Mouse (Mus musculus): ENCODE results near the gene A930018P22Rik. TPM values are rescaled to one million over a fixed set of nuclear protein-coding genes. Genes with fewer than 3 reads are reported as not detected.
"Not testable (repeated sequence)": the region's sequence is repeated elsewhere in the genome, so short reads cannot be mapped to it uniquely, and the experiment has no call there.

Gene A930018P22Rik
- polyA plus RNA-seq (2014; fragmentation: Nextera tagmentation; extraction: Ambion mirVana), result not detected in 2 replicates

GRCm38 (mm10) chr2:104122505-104123378, at the start of gene A930018P22Rik:
TSS of gene A930018P22Rik (plus strand) at chr2:104122769.
- H3K27ac ChIP-seq (ENCODE audit: low read depth, low read length), result no peak within 1 kb of the TSS
- H3K9ac ChIP-seq (ENCODE audit: low read length), result peak within 1 kb of the TSS; percentile 72
- peak; percentile 94 for DNase-seq (ENCODE audit: low spot score)
- no peaks in the 10 kb centered on the region for H3K9me3 ChIP-seq (replicated peaks; ENCODE audit: control insufficient read depth, low read length)
- WGBS, result under 1% methylated on average over 64 of the region's 74 CpGs
- H3K4me1 ChIP-seq (ENCODE audit: control insufficient read depth, insufficient read depth, low read length), result no peaks in the 10 kb centered on the region
- peak within 1 kb of the TSS; percentile 68 for H3K4me3 ChIP-seq (ENCODE audit: low read depth, low read length)
- H3K36me3 ChIP-seq (ENCODE audit: control insufficient read depth, insufficient read depth, low read length), result no peaks in the 10 kb centered on the region
- peak within 1 kb of the TSS; percentile 92 for H3K4me2 ChIP-seq (ENCODE audit: low read length)
- no peaks in the 10 kb centered on the region for H3K27me3 ChIP-seq (replicated peaks; ENCODE audit: control insufficient read depth, insufficient read depth, low read length)
- peak; percentile 97 for ATAC-seq

- H3K4me3 ChIP-seq (ENCODE audit: low read depth, low read length); H3K4me1 ChIP-seq (ENCODE audit: control insufficient read depth, insufficient read depth, low read length); DNase-seq (ENCODE audit: low spot score); H3K27me3 ChIP-seq (replicated peaks; ENCODE audit: control insufficient read depth, insufficient read depth, low read length); H3K9me3 ChIP-seq (replicated peaks; ENCODE audit: control insufficient read depth, low read length); H3K27ac ChIP-seq (ENCODE audit: low read depth, low read length); H3K36me3 ChIP-seq (ENCODE audit: control insufficient read depth, insufficient read depth, low read length); ATAC-seq; H3K4me2 ChIP-seq (ENCODE audit: low read length); H3K9ac ChIP-seq (ENCODE audit: low read length): not testable (repeated sequence)
- 81% methylated on average over 5 of the region's 5 CpGs for WGBS
Measured at GRCm38 (mm10) chr2:104078285-104078684, 44.3 kb upstream of the A930018P22Rik start.

- not testable (repeated sequence) for H3K27ac ChIP-seq (ENCODE audit: low read depth, low read length); H3K4me2 ChIP-seq (ENCODE audit: low read length); H3K9me3 ChIP-seq (replicated peaks; ENCODE audit: control insufficient read depth, low read length); H3K27me3 ChIP-seq (replicated peaks; ENCODE audit: control insufficient read depth, insufficient read depth, low read length); DNase-seq (ENCODE audit: low spot score); H3K9ac ChIP-seq (ENCODE audit: low read length); H3K4me3 ChIP-seq (ENCODE audit: low read depth, low read length); H3K4me1 ChIP-seq (ENCODE audit: control insufficient read depth, insufficient read depth, low read length); ATAC-seq; H3K36me3 ChIP-seq (ENCODE audit: control insufficient read depth, insufficient read depth, low read length)
- WGBS, result no CpG with 5 or more reads among the region's 1 CpGs
Measured at GRCm38 (mm10) chr2:104081436-104082050, 41.0 kb upstream of the A930018P22Rik start.

GRCm38 (mm10) chr2:104082474-104082873, 40.1 kb upstream of the A930018P22Rik start:
- H3K9me3 ChIP-seq (replicated peaks; ENCODE audit: control insufficient read depth, low read length), result no peaks in the 10 kb centered on the region
- no peaks in the 10 kb centered on the region for H3K36me3 ChIP-seq (ENCODE audit: control insufficient read depth, insufficient read depth, low read length)
- no peak overlapping the region for H3K27ac ChIP-seq (ENCODE audit: low read depth, low read length)
- no peaks in the 10 kb centered on the region for H3K27me3 ChIP-seq (replicated peaks; ENCODE audit: control insufficient read depth, insufficient read depth, low read length)
- H3K4me1 ChIP-seq (ENCODE audit: control insufficient read depth, insufficient read depth, low read length), result no peaks in the 10 kb centered on the region
- no peak overlapping the region for H3K4me2 ChIP-seq (ENCODE audit: low read length)
- H3K9ac ChIP-seq (ENCODE audit: low read length), result no peak overlapping the region
- H3K4me3 ChIP-seq (ENCODE audit: low read depth, low read length), result no peak overlapping the region
- DNase-seq (ENCODE audit: low spot score) (no peak), ATAC-seq (no peak)

GRCm38 (mm10) chr2:104084027-104084426, 38.5 kb upstream of the A930018P22Rik start:
- not testable (repeated sequence) for H3K36me3 ChIP-seq (ENCODE audit: control insufficient read depth, insufficient read depth, low read length); H3K27me3 ChIP-seq (replicated peaks; ENCODE audit: control insufficient read depth, insufficient read depth, low read length); H3K4me1 ChIP-seq (ENCODE audit: control insufficient read depth, insufficient read depth, low read length); H3K9ac ChIP-seq (ENCODE audit: low read length); ATAC-seq; H3K4me3 ChIP-seq (ENCODE audit: low read depth, low read length); H3K4me2 ChIP-seq (ENCODE audit: low read length); H3K9me3 ChIP-seq (replicated peaks; ENCODE audit: control insufficient read depth, low read length); H3K27ac ChIP-seq (ENCODE audit: low read depth, low read length); DNase-seq (ENCODE audit: low spot score)

GRCm38 (mm10) chr2:104087562-104087961, 35.0 kb upstream of the A930018P22Rik start:
- not testable (repeated sequence) for H3K36me3 ChIP-seq (ENCODE audit: control insufficient read depth, insufficient read depth, low read length); ATAC-seq; H3K9me3 ChIP-seq (replicated peaks; ENCODE audit: control insufficient read depth, low read length); H3K4me1 ChIP-seq (ENCODE audit: control insufficient read depth, insufficient read depth, low read length); DNase-seq (ENCODE audit: low spot score); H3K4me3 ChIP-seq (ENCODE audit: low read depth, low read length); H3K4me2 ChIP-seq (ENCODE audit: low read length); H3K9ac ChIP-seq (ENCODE audit: low read length); H3K27me3 ChIP-seq (replicated peaks; ENCODE audit: control insufficient read depth, insufficient read depth, low read length); H3K27ac ChIP-seq (ENCODE audit: low read depth, low read length)
- 78% methylated on average over 1 of the region's 1 CpGs for WGBS

- Histone ChIP-seq H3K27me3 (replicated peaks; ENCODE audit: control insufficient read depth, insufficient read depth, low read length) (no peaks in the 10 kb centered on the region), H3K36me3 (ENCODE audit: control insufficient read depth, insufficient read depth, low read length) (no peaks in the 10 kb centered on the region), H3K27ac (ENCODE audit: low read depth, low read length) (no peak overlapping the region), H3K4me3 (ENCODE audit: low read depth, low read length) (no peak overlapping the region), H3K9ac (ENCODE audit: low read length) (no peak overlapping the region), H3K4me2 (ENCODE audit: low read length) (no peak overlapping the region), H3K9me3 (replicated peaks; ENCODE audit: control insufficient read depth, low read length) (no peaks in the 10 kb centered on the region), H3K4me1 (ENCODE audit: control insufficient read depth, insufficient read depth, low read length) (0 out of 2 replicates have a peak, but pooled peaks cover 4% of the 10 kb centered on the region)
- ATAC-seq (no peak), DNase-seq (ENCODE audit: low spot score) (no peak)
- WGBS, result 82% methylated on average over 2 of the region's 2 CpGs
Measured at GRCm38 (mm10) chr2:104093305-104093704, 29.3 kb upstream of the A930018P22Rik start.

GRCm38 (mm10) chr2:104095741-104096213, 26.8 kb upstream of the A930018P22Rik start, which contains the start of gene Cd59a:
TSS of gene Cd59a (plus strand) at chr2:104095801.
- no peaks in the 10 kb centered on the region for H3K36me3 ChIP-seq (ENCODE audit: control insufficient read depth, insufficient read depth, low read length)
- H3K4me1 ChIP-seq (ENCODE audit: control insufficient read depth, insufficient read depth, low read length), result 0 out of 2 replicates have a peak, but pooled peaks cover 4% of the 10 kb centered on the region
- no peaks in the 10 kb centered on the region for H3K27me3 ChIP-seq (replicated peaks; ENCODE audit: control insufficient read depth, insufficient read depth, low read length)
- peak within 1 kb of the TSS; percentile 57 for H3K4me2 ChIP-seq (ENCODE audit: low read length)
- ATAC-seq (peak; percentile 79), DNase-seq (ENCODE audit: low spot score) (peak; percentile 70)
- 0 out of 2 replicates have a peak within 1 kb of the TSS, but pooled peaks have one; percentile 9 for H3K27ac ChIP-seq (ENCODE audit: low read depth, low read length)
- H3K4me3 ChIP-seq (ENCODE audit: low read depth, low read length), result peak within 1 kb of the TSS; percentile 30
- H3K9me3 ChIP-seq (replicated peaks; ENCODE audit: control insufficient read depth, low read length), result no peaks in the 10 kb centered on the region
- peak within 1 kb of the TSS; percentile 54 for H3K9ac ChIP-seq (ENCODE audit: low read length)
- WGBS, result 9% methylated on average over 15 of the region's 15 CpGs

Measured in forebrain, embryonic 14.5 days (tissue).